Mouse (Mus musculus) CH12.LX (cell line): ENCODE data around the gene G430095P16Rik. TPM values are rescaled to one million over a fixed set of nuclear protein-coding genes. Genes with fewer than 3 reads are reported as not detected.

Experiments
- DNase-seq: peaks from one replicate; pipeline ENCODE4 v3.0.0-alpha.2; 2013; ENCODE audit errors: extremely low read depth
- H3K27ac ChIP-seq: 2 replicates; pipeline ENCODE4 v1.5.1; 2012; ENCODE audit warnings: low read depth, mild to moderate bottlenecking, control low read depth, moderate library complexity; ENCODE audit not compliant: insufficient read depth
- H3K27me3 ChIP-seq: replicated peaks from 2 replicates; pipeline ENCODE3; 2012; ENCODE audit warnings: inconsistent platforms
- H3K36me3 ChIP-seq, 2 experiments: replicated peaks in 1 of 2; 2 replicates each; pipeline versions ENCODE3 to v1.6.1; 2012; ENCODE audit warnings: inconsistent platforms in 1 of 2, low read length in 1 of 2, mild to moderate bottlenecking in 1 of 2, mixed read lengths in 1 of 2, moderate library complexity in 1 of 2; ENCODE audit not compliant: control insufficient read depth in 1 of 2, insufficient read depth in 1 of 2
- H3K4me1 ChIP-seq, 2 experiments: 2 replicates each; pipeline ENCODE4 v1.6.1; 2012; ENCODE audit warnings: inconsistent platforms in 1 of 2, moderate library complexity in 1 of 2; ENCODE audit not compliant: insufficient read depth in 2 of 2, control insufficient read depth in 1 of 2
- H3K4me2 ChIP-seq: 2 replicates; pipeline ENCODE4 v1.6.1; 2012; ENCODE audit warnings: low read depth, mild to moderate bottlenecking, control low read depth; ENCODE audit not compliant: poor library complexity, insufficient read depth, severe bottlenecking
- H3K4me3 ChIP-seq, 3 experiments: fragments of 150-350 bp in 1 of 3; sonication (generic) in 1 of 3; replicated peaks in 1 of 3; 2 replicates each; pipeline versions ENCODE3 to v1.5.1; 2011 to 2012; ENCODE audit warnings: low read depth in 2 of 3, low read length in 2 of 3, mild to moderate bottlenecking in 2 of 3, moderate library complexity in 2 of 3, control low read depth in 1 of 3, improper control_type of control experiment in 1 of 3, inconsistent platforms in 1 of 3, mixed read lengths in 1 of 3; ENCODE audit not compliant: poor library complexity in 1 of 3
- H3K79me2 ChIP-seq: replicated peaks from 2 replicates; pipeline ENCODE4 v1.6.1; 2012; ENCODE audit warnings: mild to moderate bottlenecking, moderate library complexity; ENCODE audit not compliant: control insufficient read depth, poor library complexity, insufficient read depth, severe bottlenecking; ENCODE audit errors: extremely low read depth
- H3K9ac ChIP-seq: 2 replicates; pipeline ENCODE4 v1.6.1; 2012; ENCODE audit warnings: low read depth, mild to moderate bottlenecking, control low read depth, moderate library complexity; ENCODE audit not compliant: insufficient read depth
- H3K9me3 ChIP-seq: replicated peaks from 2 replicates; pipeline ENCODE3; 2012; ENCODE audit warnings: low read length, inconsistent platforms, mixed read lengths
- BHLHE40 ChIP-seq: IDR thresholded peaks from 2 replicates; pipeline ENCODE4 v1.6.1; 2011; ENCODE audit warnings: mild to moderate bottlenecking, low read depth, low read length, improper control_type of control experiment
- CTCF ChIP-seq, 2 experiments: IDR thresholded peaks in 1 of 2; conservative IDR thresholded peaks in 1 of 2; 2 replicates each; pipeline ENCODE4 v1.5.1; 2011 to 2012; ENCODE audit warnings: low read depth in 2 of 2, low read length in 2 of 2, improper control_type of control experiment in 1 of 2, inconsistent platforms in 1 of 2, mild to moderate bottlenecking in 1 of 2, moderate library complexity in 1 of 2
- JUND ChIP-seq: conservative IDR thresholded peaks from 2 replicates; pipeline ENCODE4 v1.6.1; 2011; ENCODE audit warnings: low read depth, low read length, improper control_type of control experiment
- MAFK ChIP-seq: IDR thresholded peaks from 2 replicates; pipeline ENCODE4 v1.6.1; 2011; ENCODE audit warnings: low read length, improper control_type of control experiment; ENCODE audit not compliant: insufficient replicate concordance
- MAX ChIP-seq: IDR thresholded peaks from 2 replicates; pipeline ENCODE4 v1.6.1; 2011; ENCODE audit warnings: low read length, improper control_type of control experiment
- MEF2A ChIP-seq: IDR thresholded peaks from 2 replicates; pipeline ENCODE4 v1.6.1; 2014; ENCODE audit warnings: low read depth, mild to moderate bottlenecking, inconsistent platforms, low read length, improper control_type of control experiment, borderline replicate concordance
- NRF1 ChIP-seq: IDR thresholded peaks from 2 replicates; pipeline ENCODE4 v1.6.1; 2014; ENCODE audit warnings: low read depth, mild to moderate bottlenecking, inconsistent platforms, low read length, improper control_type of control experiment, moderate library complexity
- RCOR1 ChIP-seq: conservative IDR thresholded peaks from 2 replicates; pipeline ENCODE4 v1.6.1; 2012; ENCODE audit warnings: low read depth, mild to moderate bottlenecking, inconsistent platforms, low read length, improper control_type of control experiment
- TBP ChIP-seq: conservative IDR thresholded peaks from 2 replicates; pipeline ENCODE4 v1.6.1; 2011; ENCODE audit warnings: low read depth, low read length, improper control_type of control experiment
- TCF12 ChIP-seq: IDR thresholded peaks from 2 replicates; pipeline ENCODE4 v1.6.1; 2014; ENCODE audit warnings: low read depth, mild to moderate bottlenecking, inconsistent platforms, low read length, improper control_type of control experiment
- USF2 ChIP-seq: conservative IDR thresholded peaks from 2 replicates; pipeline ENCODE4 v1.6.1; 2011; ENCODE audit warnings: low read depth, low read length, improper control_type of control experiment
- ZKSCAN1 ChIP-seq: IDR thresholded peaks from 2 replicates; pipeline ENCODE4 v1.6.1; 2012; ENCODE audit warnings: low read depth, inconsistent platforms, low read length, improper control_type of control experiment, borderline replicate concordance
- ZMIZ1 ChIP-seq: IDR thresholded peaks from 2 replicates; pipeline ENCODE4 v1.6.1; 2012; ENCODE audit warnings: low read depth, mild to moderate bottlenecking, inconsistent platforms, low read length, improper control_type of control experiment
- dilution Hi-C: fragments of 300-500 bp; cut with MboI; formaldehyde crosslinking; loops from 2 replicates; pipeline ENCODE4 v1.14.3; 2020; ENCODE audit warnings: low sequenced_read_pairs; ENCODE audit not compliant: extremely low pct_unique_long_range_greater_than_20kb, extremely low pct_ligation_motif_present
- in situ Hi-C: fragments of 300-500 bp; cut with MboI; formaldehyde crosslinking; loops from 3 replicates; pipeline ENCODE4 v1.14.3; 2019; ENCODE audit warnings: low sequenced_read_pairs, low pct_ligation_motif_present, low pct_unique_long_range_greater_than_20kb, mixed read lengths
- polyA plus RNA-seq: library from polyadenylated mRNA; unstranded; fragments of >175 nt; gene quantifications from 2 replicates; pipeline ENCODE4 v1.2.1, GENCODE M21; 2012; ENCODE audit warnings: low read depth; ENCODE audit not compliant: insufficient read length
- total RNA-seq, 2 experiments: library from RNA; depleted of rRNA; stranded (reverse); fragments of 300-350 nt in 1 of 2; fragments of >200 nt in 1 of 2; gene quantifications; 2 replicates each; pipeline ENCODE4 v1.2.3; 2012 to 2014

G430095P16Rik gene
- total and polyA plus RNA-seq, 3 experiments: 0.17 TPM; not detected in 2

DNA sequence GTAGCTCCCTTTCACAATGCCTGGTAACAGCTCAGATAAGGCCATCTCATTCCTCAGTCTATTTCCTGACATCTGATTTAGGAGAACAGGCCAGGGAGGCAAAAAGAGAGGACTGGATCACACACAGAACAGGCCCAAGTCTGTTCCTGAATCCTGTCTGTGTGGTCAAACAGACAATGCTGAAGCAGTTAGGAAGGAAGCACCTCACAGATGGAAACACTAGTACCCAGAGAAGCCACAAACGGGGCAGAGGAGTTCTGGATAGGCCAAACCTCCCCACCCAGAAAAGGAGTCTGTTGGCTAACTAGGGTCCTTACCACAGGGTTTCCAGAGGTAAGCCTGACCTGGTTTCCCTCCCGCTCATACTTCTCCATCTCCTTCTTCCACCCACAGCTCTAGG, 40.5 kb upstream of the G430095P16Rik start:
- TF ChIP-seq JUND: no peak
- no peak for TF ChIP-seq TBP
- no peak for TF ChIP-seq MAFK
- TF ChIP-seq ZMIZ1: no peak
- no peak for TF ChIP-seq BHLHE40
- TF ChIP-seq ZKSCAN1: no peak
- TF ChIP-seq NRF1: no peak
- TF ChIP-seq MAX: no peak
- TF ChIP-seq USF2: no peak
- no peak for TF ChIP-seq RCOR1
- TF ChIP-seq MEF2A: no peak
- no peak overlapping the region for H3K4me2 ChIP-seq
- DNase-seq: no peak
- no peak overlapping the region for H3K9ac ChIP-seq
- no peaks in the 10 kb centered on the region for H3K27me3 ChIP-seq
- peaks cover 13 to 74% of the 10 kb centered on the region in 2 experiments for H3K36me3 ChIP-seq
- peaks cover 21 to 64% of the 10 kb centered on the region in 2 experiments for H3K4me1 ChIP-seq
- dilution Hi-C loops (no loop called here), in situ Hi-C loops (no loop called here)
- H3K79me2 ChIP-seq: peaks cover 93% of the 10 kb centered on the region
- H3K4me3 ChIP-seq: no peak overlapping the region
- H3K9me3 ChIP-seq: no peaks in the 10 kb centered on the region
- H3K27ac ChIP-seq: no peak overlapping the region

DNA sequence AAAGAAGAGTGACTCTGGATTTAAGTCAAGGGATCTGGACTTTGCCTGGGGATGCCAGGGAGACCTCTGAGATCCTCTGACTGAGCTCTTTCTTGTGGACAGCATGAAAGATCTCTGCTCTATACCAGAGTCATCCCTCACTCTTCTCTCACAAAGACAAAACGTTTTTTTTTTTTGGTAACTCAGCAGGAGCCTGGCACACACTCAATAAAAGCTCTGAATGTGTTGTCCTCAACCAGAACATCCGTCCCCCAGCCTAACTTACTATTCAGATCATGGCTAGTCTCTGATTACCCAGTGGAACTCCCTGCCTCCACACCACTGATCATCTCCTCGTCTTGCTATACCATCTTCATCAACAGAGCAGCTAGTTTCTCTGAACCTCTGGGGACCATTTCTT, 38.3 kb upstream of the G430095P16Rik start:
- no peak overlapping the region for H3K4me3 ChIP-seq
- dilution Hi-C loops: no loop called here
- peaks cover 81% of the 10 kb centered on the region for H3K79me2 ChIP-seq
- TF ChIP-seq MEF2A: no peak
- TF ChIP-seq TCF12: no peak
- TF ChIP-seq NRF1: no peak
- TF ChIP-seq CTCF (conservative IDR thresholded peaks at IDR 0.05 in 1 of 2, IDR thresholded peaks at IDR 0.05 in 1 of 2; ENCODE audit: low read depth in 2 of 2, low read length in 2 of 2): no peak
- no peak for TF ChIP-seq TBP
- no peak for TF ChIP-seq JUND
- no peak for DNase-seq
- no peak overlapping the region for H3K9ac ChIP-seq
- no peak overlapping the region for H3K4me2 ChIP-seq
- no peaks in the 10 kb centered on the region for H3K9me3 ChIP-seq
- in situ Hi-C loops: no loop called here
- H3K27me3 ChIP-seq: no peaks in the 10 kb centered on the region
- peaks cover 10 to 55% of the 10 kb centered on the region in 2 experiments for H3K36me3 ChIP-seq
- H3K4me1 ChIP-seq: peaks cover 21 to 62% of the 10 kb centered on the region in 2 experiments
- H3K27ac ChIP-seq: no peak overlapping the region
